Mouse (Mus musculus) liver, adult 2 months (tissue): Measurements from ENCODE around the gene March7.

Experiments
- CTCF ChIP-seq: fragments of 200-500 bp; IDR thresholded peaks from 2 replicates; pipeline ENCODE4 v1.5.1; 2011; ENCODE audit warnings: low read depth, low read length, control low read depth
- POLR2A ChIP-seq: fragments of 200-500 bp; IDR thresholded peaks from 2 replicates; pipeline ENCODE4 v1.6.1; 2011; ENCODE audit warnings: low read length, control low read depth; ENCODE audit not compliant: insufficient read depth; ENCODE audit errors: extremely low read depth

DNA sequence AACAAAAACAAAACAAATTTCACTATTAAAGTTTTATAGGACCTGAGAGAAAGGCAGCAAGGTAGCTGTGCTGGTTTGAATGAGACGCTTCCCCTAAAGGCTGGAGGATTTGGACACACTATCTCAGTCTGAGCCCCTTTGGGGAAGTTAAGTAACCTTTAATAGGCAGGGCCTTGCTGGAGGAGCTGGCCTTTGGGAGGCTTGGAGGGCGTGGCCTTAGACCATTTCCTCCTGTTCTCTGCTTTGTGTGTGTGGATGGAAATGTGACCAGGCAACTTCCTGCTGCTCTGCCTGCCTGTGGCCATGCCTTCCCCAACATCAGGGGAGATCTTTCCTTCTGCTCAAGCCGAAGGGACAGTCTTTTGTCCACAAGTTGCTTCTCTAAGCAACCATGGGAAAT lies 88.6 kb downstream of the March7 start:
- no peak for TF ChIP-seq CTCF
- TF ChIP-seq POLR2A: no peak
